Mouse (Mus musculus) thymus, adult 2 months (tissue): ENCODE measurements at regions not wholly inside any gene's neighbourhood (a gene's known extent, or its start where the extent isn't known, plus 50 kb on each side); places are given as distances from the start of the nearest gene placed in this dataset.

Source experiments
- DNase-seq: peaks from one replicate; pipeline ENCODE4 v3.0.0; 2021
- H3K27ac ChIP-seq: fragments of 200-500 bp; 2 replicates; pipeline ENCODE4 v1.5.1; 2012; ENCODE audit warnings: low read length, control low read depth; ENCODE audit not compliant: control insufficient read depth, insufficient read depth
- H3K27me3 ChIP-seq: fragments of 200-500 bp; 2 replicates; pipeline ENCODE4 v1.6.1; 2012; ENCODE audit warnings: mild to moderate bottlenecking, low read length, moderate library complexity, mixed read lengths; ENCODE audit not compliant: control insufficient read depth, insufficient read depth
- H3K36me3 ChIP-seq: fragments of 200-500 bp; 2 replicates; pipeline ENCODE4 v1.6.1; 2012; ENCODE audit warnings: mild to moderate bottlenecking, low read length, moderate library complexity; ENCODE audit not compliant: control insufficient read depth, insufficient read depth
- H3K4me1 ChIP-seq: fragments of 200-500 bp; replicated peaks from 2 replicates; pipeline ENCODE4 v1.6.1; 2012; ENCODE audit warnings: low read length; ENCODE audit not compliant: control insufficient read depth, insufficient read depth
- H3K4me3 ChIP-seq: fragments of 200-500 bp; 2 replicates; pipeline ENCODE4 v1.5.1; 2012; ENCODE audit warnings: mild to moderate bottlenecking, low read length, control low read depth, moderate library complexity; ENCODE audit not compliant: control insufficient read depth, insufficient read depth
- CTCF ChIP-seq: fragments of 200-500 bp; IDR thresholded peaks from 2 replicates; pipeline ENCODE4 v1.5.1; 2012; ENCODE audit warnings: mild to moderate bottlenecking, control low read depth, low read length, moderate library complexity, borderline replicate concordance; ENCODE audit not compliant: control insufficient read depth, poor library complexity, insufficient read depth; ENCODE audit errors: extremely low read depth
- POLR2A ChIP-seq: fragments of 200-500 bp; IDR thresholded peaks from 2 replicates; pipeline ENCODE4 v1.6.1; 2012; ENCODE audit warnings: mild to moderate bottlenecking, low read length, control low read depth, moderate library complexity; ENCODE audit not compliant: control insufficient read depth, poor library complexity, insufficient read depth; ENCODE audit errors: extremely low read depth
- WGBS: fragments of 180-500 bp; shearing (Covaris S2); methylation state at CpG from one replicate; pipeline ENCODE4 v1.1.7; 2018; 5-methylcytosine and 5-hydroxymethylcytosine counted together

GRCm38 (mm10) chr9:85577812-85578211, 171.3 kb downstream of the Ibtk start:
- 76% methylated on average over 7 of the region's 7 CpGs for WGBS
- TF ChIP-seq POLR2A, result no peak
- no peak overlapping the region for H3K4me3 ChIP-seq

GRCm38 (mm10) chr9:85577338-85577737, 171.8 kb downstream of the Ibtk start:
- TF ChIP-seq POLR2A, result no peak
- TF ChIP-seq CTCF, result no peak
- DNase-seq, result no peak
- Histone ChIP-seq H3K36me3 (no peaks in the 10 kb centered on the region), H3K4me1 (no peaks in the 10 kb centered on the region), H3K4me3 (no peak overlapping the region), H3K27me3 (no peaks in the 10 kb centered on the region), H3K27ac (no peak overlapping the region)
- 89% methylated on average over 1 of the region's 1 CpGs for WGBS

More at GRCm38 (mm10) chr9:85577812-85578211, 171.3 kb downstream of the Ibtk start:
- H3K36me3 ChIP-seq, result no peaks in the 10 kb centered on the region
- no peak for DNase-seq
- H3K27me3 ChIP-seq, result no peaks in the 10 kb centered on the region
- H3K4me1 ChIP-seq, result no peaks in the 10 kb centered on the region
- H3K27ac ChIP-seq, result no peak overlapping the region

GRCm38 (mm10) chr9:85568877-85569276, 180.3 kb downstream of the Ibtk start:
- Histone ChIP-seq H3K36me3 (no peaks in the 10 kb centered on the region), H3K27ac (no peak overlapping the region), H3K27me3 (no peaks in the 10 kb centered on the region), H3K4me3 (no peak overlapping the region), H3K4me1 (no peaks in the 10 kb centered on the region)
- 54% methylated on average over 8 of the region's 8 CpGs for WGBS
- DNase-seq, result no peak
- no peak for TF ChIP-seq POLR2A
- TF ChIP-seq CTCF, result no peak

DNA sequence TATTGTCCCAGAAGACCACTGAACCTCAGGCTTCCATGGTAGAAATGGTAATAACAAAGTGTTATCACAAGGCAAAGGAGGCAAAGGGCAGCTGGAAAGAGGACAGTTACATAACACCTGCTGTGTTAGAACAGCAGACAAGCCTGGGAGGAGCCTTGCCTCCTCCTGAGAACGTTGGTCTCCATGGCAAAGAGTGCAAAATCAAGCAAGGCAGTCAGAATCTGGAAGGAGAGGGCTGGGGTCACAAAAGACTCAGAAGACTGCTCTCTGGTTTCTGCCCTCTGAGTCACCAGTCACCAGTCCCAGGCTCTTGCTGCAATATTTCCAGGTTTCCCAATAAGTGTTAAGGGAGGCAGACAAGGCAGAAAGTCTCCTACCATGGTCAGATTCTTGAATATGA, 197.3 kb downstream of the Ibtk start:
- Histone ChIP-seq H3K36me3 (no peaks in the 10 kb centered on the region), H3K4me3 (no peak overlapping the region), H3K4me1 (no peaks in the 10 kb centered on the region), H3K27ac (no peak overlapping the region), H3K27me3 (no peaks in the 10 kb centered on the region)
- no peak for DNase-seq
- WGBS, result 48% methylated on average over 1 of the region's 1 CpGs
- TF ChIP-seq POLR2A (no peak), CTCF (no peak)

- DNase-seq, result no peak
- no peak overlapping the region for H3K27ac ChIP-seq
- no peaks in the 10 kb centered on the region for H3K36me3 ChIP-seq
- WGBS, result 90% methylated on average over 3 of the region's 3 CpGs
- TF ChIP-seq CTCF, result no peak
- no peak for TF ChIP-seq POLR2A
- H3K4me1 ChIP-seq, result no peaks in the 10 kb centered on the region
- H3K4me3 ChIP-seq, result no peak overlapping the region
- H3K27me3 ChIP-seq, result no peaks in the 10 kb centered on the region
Measured at GRCm38 (mm10) chr9:85550455-85550854, 198.7 kb downstream of the Ibtk start.

- no peak for DNase-seq
- H3K36me3 ChIP-seq, result no peaks in the 10 kb centered on the region
- TF ChIP-seq CTCF (no peak), POLR2A (no peak)
Measured at GRCm38 (mm10) chr9:85546226-85546625, 202.9 kb downstream of the Ibtk start.

GRCm38 (mm10) chr9:85545566-85545965, 203.6 kb downstream of the Ibtk start:
- 93% methylated on average over 1 of the region's 1 CpGs for WGBS
- Histone ChIP-seq H3K27ac (no peak overlapping the region), H3K4me3 (no peak overlapping the region), H3K36me3 (no peaks in the 10 kb centered on the region), H3K4me1 (no peaks in the 10 kb centered on the region), H3K27me3 (no peaks in the 10 kb centered on the region)
- TF ChIP-seq POLR2A (no peak), CTCF (no peak)
- no peak for DNase-seq

More at GRCm38 (mm10) chr9:85546226-85546625, 202.9 kb downstream of the Ibtk start:
- H3K4me1 ChIP-seq, result no peaks in the 10 kb centered on the region
- no peak overlapping the region for H3K27ac ChIP-seq
- 97% methylated on average over 2 of the region's 2 CpGs for WGBS
- no peaks in the 10 kb centered on the region for H3K27me3 ChIP-seq
- H3K4me3 ChIP-seq, result no peak overlapping the region

DNA sequence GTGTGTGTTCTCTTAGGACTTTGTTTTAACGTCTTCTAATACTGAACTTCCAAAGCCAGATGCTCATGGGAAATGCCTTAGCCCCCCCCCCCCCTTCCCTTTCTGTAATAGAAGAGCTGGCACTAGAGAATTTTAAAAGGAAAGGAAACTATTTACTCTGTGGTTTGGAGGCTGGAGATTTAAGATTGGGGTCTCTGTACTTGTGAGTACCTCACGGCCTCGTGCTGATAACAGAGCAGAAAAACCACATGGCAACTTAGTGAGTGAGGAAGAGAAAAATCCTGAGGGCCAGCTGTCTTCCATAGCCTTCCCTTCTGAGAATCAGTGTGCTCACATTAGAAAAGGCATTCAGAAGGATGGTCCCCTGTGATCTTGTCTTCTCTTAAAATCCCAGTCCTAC, 210.6 kb downstream of the Ibtk start:
- no peak overlapping the region for H3K27ac ChIP-seq
- H3K36me3 ChIP-seq, result no peaks in the 10 kb centered on the region
- TF ChIP-seq POLR2A (no peak), CTCF (no peak)
- H3K4me1 ChIP-seq, result no peaks in the 10 kb centered on the region
- H3K27me3 ChIP-seq, result no peaks in the 10 kb centered on the region
- DNase-seq, result no peak
- WGBS, result 14% methylated on average over 3 of the region's 3 CpGs
- H3K4me3 ChIP-seq, result no peak overlapping the region
